Mouse (Mus musculus) lung, postnatal 0 days (tissue): ENCODE measurements around the gene Ldah. TPM values are rescaled to one million over a fixed set of nuclear protein-coding genes. Genes with fewer than 3 reads are reported as not detected.
"Not testable (repeated sequence)": the region's sequence is repeated elsewhere in the genome, so short reads cannot be mapped to it uniquely, and the experiment has no call there.

Source experiments
- ATAC-seq: fragments of 200-750 bp; cut with Nextera tagmentation; 2 replicates; pipeline ENCODE4 v1.8.0; 2017; ENCODE audit warnings: moderate library complexity
- DNase-seq: peaks from one replicate; pipeline ENCODE4 v3.0.0-alpha.2; 2016; ENCODE audit warnings: low spot score
- H3K27ac ChIP-seq: fragments of 300-500 bp; sonication (generic); 2 replicates; pipeline ENCODE4 v1.5.1; 2014; ENCODE audit warnings: antibody characterized with exemption, mild to moderate bottlenecking, low read length, mixed read lengths
- H3K27me3 ChIP-seq: fragments of 300-500 bp; sonication (generic); replicated peaks from 2 replicates; pipeline ENCODE4 v1.6.1; 2014; ENCODE audit warnings: low read length, mixed read lengths; ENCODE audit not compliant: insufficient read depth
- H3K36me3 ChIP-seq: fragments of 300-500 bp; sonication (generic); 2 replicates; pipeline ENCODE4 v1.6.1; 2014; ENCODE audit warnings: low read length, mixed read lengths; ENCODE audit not compliant: insufficient read depth
- H3K4me1 ChIP-seq: fragments of 300-500 bp; sonication (generic); 2 replicates; pipeline ENCODE4 v1.6.1; 2014; ENCODE audit warnings: antibody characterized with exemption, low read depth, low read length, mixed read lengths; ENCODE audit not compliant: insufficient read depth
- H3K4me2 ChIP-seq: fragments of 300-500 bp; sonication (generic); replicated peaks from 2 replicates; pipeline ENCODE4 v1.6.1; 2014; ENCODE audit warnings: low read depth, mild to moderate bottlenecking, low read length, moderate library complexity, mixed read lengths
- H3K4me3 ChIP-seq: fragments of 300-500 bp; sonication (generic); 2 replicates; pipeline ENCODE4 v1.5.1; 2014; ENCODE audit warnings: low read depth, low read length
- H3K9ac ChIP-seq: fragments of 300-500 bp; sonication (generic); replicated peaks from 2 replicates; pipeline ENCODE4 v1.6.1; 2014; ENCODE audit warnings: low read depth, mild to moderate bottlenecking
- H3K9me3 ChIP-seq: fragments of 300-500 bp; sonication (generic); 2 replicates; pipeline ENCODE4 v1.6.1; 2016; ENCODE audit warnings: low read length, mixed read lengths
- CTCF ChIP-seq: IDR thresholded peaks from 2 replicates; pipeline ENCODE4 v1.5.1; 2016; ENCODE audit warnings: antibody characterized with exemption, mild to moderate bottlenecking
- EP300 ChIP-seq: IDR thresholded peaks from 2 replicates; pipeline ENCODE4 v1.6.1; 2016; ENCODE audit warnings: antibody characterized with exemption, mild to moderate bottlenecking, control low read depth
- WGBS: fragments of 180-500 bp; shearing (Covaris S2); extraction: QIAGEN DNeasy Blood & Tissue Kit; methylation state at CpG from one replicate; pipeline ENCODE4 v1.1.7; 2014; 5-methylcytosine and 5-hydroxymethylcytosine counted together
- polyA plus RNA-seq: library from polyadenylated mRNA; unstranded; fragments of >200 nt; fragmentation: Nextera tagmentation; extraction: Ambion mirVana; gene quantifications from 2 replicates; pipeline ENCODE4 v1.2.1, GENCODE M21; 2015

Gene Ldah
- polyA plus RNA-seq = 45.5 and 50.3 TPM in 2 replicates

DNA sequence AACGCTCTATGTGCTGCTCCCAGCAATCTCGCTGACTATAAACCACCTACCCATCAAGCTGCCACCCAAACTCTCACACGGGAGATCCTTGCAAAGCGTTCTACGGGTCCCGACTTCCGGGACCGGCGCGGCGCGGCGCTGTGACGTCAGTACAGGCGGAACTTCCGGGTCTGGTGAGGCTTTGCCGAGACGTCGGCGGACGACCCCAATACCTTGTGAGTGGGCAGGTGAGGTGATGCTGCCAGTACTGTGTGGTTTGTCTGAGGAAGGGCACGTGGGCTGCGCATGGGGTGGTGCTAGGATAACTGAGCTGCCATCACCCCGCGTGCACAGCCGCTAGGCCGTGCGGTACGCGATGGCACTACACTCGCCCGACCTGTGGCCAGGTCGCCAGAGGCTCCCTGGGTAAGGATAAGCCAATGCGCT is at the start of gene Ldah:
TSS of gene Ldah (plus strand) at position 130 of the 426 bp plus-strand sequence.
- 0% methylated on average over 34 of the region's 34 CpGs for WGBS
- H3K4me3 ChIP-seq = peak within 1 kb of the TSS; percentile 70
- TF ChIP-seq CTCF (peak; percentile 63), EP300 (no peak)
- no peaks in the 10 kb centered on the region for H3K27me3 ChIP-seq
- ATAC-seq (peak; percentile 98), DNase-seq (peak; percentile 89)
- H3K9ac ChIP-seq = peak within 1 kb of the TSS; percentile 67
- peak within 1 kb of the TSS; percentile 55 for H3K27ac ChIP-seq
- H3K36me3 ChIP-seq = no peaks in the 10 kb centered on the region
- no peaks in the 10 kb centered on the region for H3K9me3 ChIP-seq
- H3K4me2 ChIP-seq = peak within 1 kb of the TSS; percentile 70
- H3K4me1 ChIP-seq = no peaks in the 10 kb centered on the region; the same call in 1 of the 2 replicates

DNA sequence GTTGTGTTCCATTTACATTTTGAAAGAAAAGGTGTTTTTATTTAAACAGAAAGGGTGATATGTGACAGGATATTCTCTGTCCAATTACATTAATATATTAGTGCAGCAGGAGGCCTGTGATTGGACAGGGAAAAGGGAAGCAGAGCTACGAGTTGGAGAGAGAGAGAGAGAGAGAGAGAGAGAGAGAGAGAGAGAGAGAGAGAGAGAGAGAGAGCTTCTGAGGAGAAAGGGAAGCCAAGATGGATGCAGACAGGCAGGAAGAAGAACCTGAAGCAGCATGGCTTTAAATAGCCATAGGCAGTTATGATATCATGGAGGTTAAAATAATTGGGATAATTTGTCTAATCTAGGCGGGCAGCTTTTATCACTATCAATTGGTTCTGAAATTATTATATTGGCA is 40.2 kb upstream of the Ldah start:
- ATAC-seq = no peak
- 67% methylated on average over 2 of the region's 2 CpGs for WGBS
- H3K4me3 ChIP-seq = no peak overlapping the region
- H3K4me2 ChIP-seq = no peak overlapping the region
- H3K4me1 ChIP-seq = no peaks in the 10 kb centered on the region
- H3K27me3 ChIP-seq = no peaks in the 10 kb centered on the region
- no peaks in the 10 kb centered on the region for H3K9me3 ChIP-seq
- H3K36me3 ChIP-seq = no peaks in the 10 kb centered on the region
- TF ChIP-seq CTCF = no peak
- no peak for TF ChIP-seq EP300
- H3K9ac ChIP-seq = no peak overlapping the region
- no peak for DNase-seq
- H3K27ac ChIP-seq = no peak overlapping the region

DNA sequence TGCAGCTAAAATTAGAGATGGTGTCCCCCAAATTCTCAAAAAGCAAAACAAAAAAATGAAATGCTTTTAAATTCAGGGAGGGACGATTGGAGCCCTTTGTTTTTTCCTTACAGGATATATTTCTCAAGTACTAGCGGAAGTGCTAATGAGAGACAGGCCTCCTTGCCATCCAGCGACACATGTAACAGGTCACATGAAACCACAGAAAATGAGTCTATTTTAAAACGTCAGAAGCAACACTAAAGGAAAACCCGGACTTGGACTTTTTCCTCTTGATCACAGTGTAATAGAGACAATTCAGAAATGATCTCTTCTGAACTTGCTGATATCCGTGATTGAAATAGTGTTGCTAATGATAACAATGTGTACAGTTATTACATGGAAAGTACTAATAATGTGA is 27.0 kb upstream of the Ldah start:
- H3K4me3 ChIP-seq = no peak overlapping the region
- H3K9me3 ChIP-seq = no peaks in the 10 kb centered on the region
- TF ChIP-seq CTCF = no peak
- TF ChIP-seq EP300 = no peak
- no peaks in the 10 kb centered on the region for H3K4me1 ChIP-seq
- DNase-seq = peak; percentile 3
- H3K9ac ChIP-seq = no peak overlapping the region
- no peak overlapping the region for H3K27ac ChIP-seq
- H3K27me3 ChIP-seq = no peaks in the 10 kb centered on the region
- 54% methylated on average over 6 of the region's 6 CpGs for WGBS
- ATAC-seq = no peak
- no peak overlapping the region for H3K4me2 ChIP-seq
- no peaks in the 10 kb centered on the region for H3K36me3 ChIP-seq

DNA sequence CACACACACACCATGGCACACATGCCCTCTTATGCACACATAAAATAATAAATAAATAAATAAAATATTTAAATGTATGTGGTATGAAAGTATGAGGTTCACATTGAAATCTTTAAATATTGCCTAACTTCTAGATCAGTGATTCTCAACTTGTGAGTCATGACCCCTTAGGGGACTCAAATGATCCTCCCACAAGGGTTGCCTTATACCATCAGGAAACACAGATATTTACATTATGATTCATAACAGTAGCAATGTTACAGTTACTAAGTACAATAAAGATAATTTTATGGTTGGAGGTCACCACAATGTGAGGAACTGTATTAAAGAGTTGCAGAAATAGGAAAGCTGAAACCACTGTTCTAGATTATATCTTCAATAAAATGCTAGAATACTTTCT is 26.2 kb upstream of the Ldah start:
- Histone ChIP-seq H3K27ac (no peak overlapping the region), H3K9ac (no peak overlapping the region), H3K4me1 (no peaks in the 10 kb centered on the region), H3K9me3 (no peaks in the 10 kb centered on the region), H3K36me3 (no peaks in the 10 kb centered on the region), H3K4me3 (no peak overlapping the region), H3K4me2 (no peak overlapping the region), H3K27me3 (no peaks in the 10 kb centered on the region)
- ATAC-seq (no peak), DNase-seq (peak; percentile 1)
- TF ChIP-seq CTCF (no peak), EP300 (no peak)

DNA sequence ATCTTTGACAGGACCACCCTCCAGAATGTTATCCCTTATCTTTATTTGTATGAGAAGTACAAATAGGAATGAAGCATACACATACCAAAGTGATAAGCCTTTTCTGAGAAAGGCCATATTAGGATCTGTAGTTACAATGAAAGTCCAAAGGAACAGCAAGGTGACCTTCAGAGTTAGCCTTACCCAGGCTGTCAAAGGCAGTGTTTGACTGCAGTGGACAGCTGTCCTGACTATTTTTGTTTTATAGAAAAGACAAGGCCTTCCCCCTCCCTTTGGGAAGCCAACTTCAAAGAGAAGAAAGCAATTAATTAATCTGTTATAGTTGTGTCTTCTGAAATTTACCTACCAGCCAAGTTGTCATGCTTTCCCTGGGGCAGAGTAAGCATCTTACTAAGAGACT is 23.4 kb upstream of the Ldah start:
- TF ChIP-seq EP300 = no peak
- no peak for TF ChIP-seq CTCF
- Histone ChIP-seq H3K4me2 (no peak overlapping the region), H3K27me3 (no peaks in the 10 kb centered on the region), H3K9ac (no peak overlapping the region), H3K27ac (no peak overlapping the region), H3K36me3 (no peaks in the 10 kb centered on the region), H3K4me1 (no peaks in the 10 kb centered on the region), H3K4me3 (no peak overlapping the region), H3K9me3 (no peaks in the 10 kb centered on the region)
- no peak for DNase-seq
- ATAC-seq = no peak

DNA sequence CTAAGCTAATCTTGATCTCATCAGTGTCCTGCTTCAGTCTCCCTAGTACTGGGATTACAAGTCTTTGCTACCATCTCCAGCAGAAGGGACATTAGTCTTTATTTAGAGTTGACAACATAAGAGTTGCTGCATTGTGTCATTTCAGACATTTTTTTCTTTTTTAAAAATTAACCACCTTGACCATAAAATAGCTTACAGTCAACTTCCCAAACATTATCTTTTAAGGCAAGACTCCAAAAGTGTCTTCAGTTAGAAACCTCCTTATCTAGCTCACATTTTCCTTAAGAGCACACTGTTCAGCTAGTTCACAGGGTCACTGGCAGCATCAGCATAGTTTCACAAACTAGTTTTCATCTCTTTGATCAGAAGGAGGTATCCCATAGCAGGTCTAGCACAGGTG is 19.7 kb upstream of the Ldah start:
- ATAC-seq (no peak), DNase-seq (no peak)
- H3K36me3 ChIP-seq = no peaks in the 10 kb centered on the region
- TF ChIP-seq CTCF (no peak), EP300 (no peak)
- no peaks in the 10 kb centered on the region for H3K4me1 ChIP-seq
- H3K9ac ChIP-seq = no peak overlapping the region
- no peaks in the 10 kb centered on the region for H3K27me3 ChIP-seq
- H3K4me3 ChIP-seq = no peak overlapping the region
- no peak overlapping the region for H3K4me2 ChIP-seq
- no peak overlapping the region for H3K27ac ChIP-seq
- no peaks in the 10 kb centered on the region for H3K9me3 ChIP-seq

DNA sequence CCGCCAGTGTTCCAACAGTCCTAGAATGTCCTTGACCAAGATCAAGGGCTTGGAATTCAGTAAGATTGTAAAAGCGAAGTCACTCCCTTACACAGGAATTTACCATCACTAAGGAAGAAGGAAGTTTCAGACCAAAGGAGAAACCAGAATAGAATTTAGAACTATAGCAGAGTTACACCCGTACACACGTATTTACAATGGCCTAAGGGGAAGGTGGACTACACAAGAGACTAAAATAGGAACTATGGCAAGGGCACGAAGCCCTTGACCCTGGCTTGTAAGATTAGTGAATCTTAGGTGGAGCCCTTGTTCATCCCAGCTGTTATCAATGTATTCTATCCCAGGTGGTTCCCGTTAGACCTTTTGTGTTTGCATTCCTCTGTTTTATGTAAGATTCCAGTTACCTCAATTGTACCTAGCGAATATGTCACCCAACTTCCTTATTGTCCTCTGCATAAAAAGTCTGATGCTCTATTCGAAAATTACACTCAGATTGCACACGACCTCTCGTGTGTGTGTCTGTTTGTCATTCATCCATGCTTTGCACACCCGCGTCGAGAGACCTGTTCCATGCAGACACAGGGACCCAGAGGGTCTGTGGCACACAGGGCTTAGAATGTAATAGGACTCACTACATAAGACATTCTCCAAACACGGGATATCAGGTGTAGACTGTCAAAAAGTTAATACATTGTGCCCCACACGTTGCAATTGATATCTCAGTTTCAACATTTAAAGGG is 18.9 kb upstream of the Ldah start:
- H3K4me2 ChIP-seq, H3K9ac ChIP-seq, H3K4me3 ChIP-seq, DNase-seq, H3K27me3 ChIP-seq, H3K4me1 ChIP-seq, ATAC-seq, H3K27ac ChIP-seq, H3K36me3 ChIP-seq, H3K9me3 ChIP-seq: not testable (repeated sequence)
- WGBS = 85% methylated on average over 15 of the region's 15 CpGs
